Mouse (Mus musculus) adrenal gland, postnatal 36 days (tissue): ENCODE results near the gene Fam83e. TPM values are rescaled to one million over a fixed set of nuclear protein-coding genes. Genes with fewer than 3 reads are reported as not detected.

Experiments
- DNase-seq, 2 experiments: peaks; one replicate each; pipeline ENCODE4 v3.0.0; 2021; ENCODE audit warnings: mixed read lengths in 1 of 2
- total RNA-seq, 2 experiments: library from RNA; stranded (reverse); gene quantifications; 2 replicates each; pipeline ENCODE4 v1.2.3; 2021

The Fam83e gene
- total RNA-seq, 2 experiments from 2014 or later, result 0.36 to 0.46 TPM

DNA sequence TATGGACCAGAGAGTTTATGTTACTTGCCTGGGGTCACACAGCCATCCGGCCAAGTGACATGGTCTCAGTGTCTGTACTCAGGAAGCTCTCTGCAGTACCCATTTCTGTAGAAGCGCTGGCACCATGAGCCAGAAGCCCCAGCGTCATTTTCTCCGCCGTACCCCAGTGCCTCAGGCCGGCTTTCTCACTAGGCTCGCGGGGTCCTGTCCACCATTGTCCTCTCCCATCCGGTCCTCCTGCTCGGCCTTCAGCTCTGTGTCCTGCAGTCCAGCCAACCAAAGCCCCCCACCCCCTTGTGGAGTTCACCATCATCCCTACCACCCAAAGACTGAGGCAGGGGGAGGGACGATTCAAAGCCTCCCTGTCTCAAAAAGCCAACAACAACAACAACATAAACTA lies 19.4 kb upstream of the Fam83e start:
- DNase-seq, result no peak

DNA sequence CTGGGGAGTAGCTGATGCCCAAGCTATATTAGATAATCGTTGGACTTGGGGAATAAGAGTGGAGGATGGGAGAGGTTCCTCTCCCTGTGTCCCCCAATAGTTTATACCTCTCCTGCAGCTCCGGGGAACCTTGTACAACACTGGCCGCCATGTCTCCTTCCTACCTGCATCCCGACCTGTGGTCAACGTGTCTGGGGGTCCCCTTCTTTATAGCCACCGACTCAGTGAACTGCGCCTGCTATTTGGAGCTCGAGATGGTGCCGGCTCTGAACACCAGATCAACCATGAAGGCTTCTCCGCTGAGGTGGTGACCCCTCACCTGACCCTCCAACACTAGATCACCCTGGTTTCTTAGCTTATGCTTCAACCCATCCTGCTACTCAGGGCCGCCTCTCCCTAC lies 18.7 kb upstream of the Fam83e start:
- DNase-seq, result no peak

DNA sequence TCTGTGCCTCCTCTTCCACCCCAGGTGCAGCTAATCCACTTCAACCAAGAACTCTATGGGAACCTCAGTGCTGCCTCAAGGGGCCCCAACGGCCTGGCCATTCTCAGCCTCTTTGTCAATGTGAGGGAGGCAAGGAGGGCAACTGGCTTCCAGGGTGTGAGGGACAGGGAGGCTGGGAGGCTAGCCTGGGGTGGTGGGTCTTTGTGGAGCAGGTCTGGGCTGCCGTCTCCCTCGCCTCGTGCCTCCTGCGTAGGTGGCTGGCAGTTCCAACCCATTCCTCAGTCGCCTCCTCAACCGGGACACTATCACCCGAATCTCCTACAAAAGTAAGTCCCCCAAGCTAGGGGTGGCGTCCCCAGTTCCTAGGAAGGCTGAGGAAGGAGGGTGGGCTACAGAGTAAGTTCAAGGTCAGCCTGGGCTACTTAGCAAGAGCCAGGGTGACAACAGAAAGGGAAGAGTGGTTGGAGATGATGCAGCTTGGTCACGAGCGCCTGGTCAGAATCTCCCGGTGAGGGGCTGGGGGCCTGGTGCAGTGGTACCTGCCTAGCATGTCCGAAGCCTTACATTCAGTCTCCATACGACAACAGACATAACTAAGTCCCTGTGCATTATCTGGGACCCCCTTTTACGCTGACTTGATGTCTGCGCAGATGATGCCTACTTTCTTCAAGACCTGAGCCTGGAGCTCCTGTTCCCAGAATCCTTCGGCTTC lies 18.0 kb upstream of the Fam83e start:
- DNase-seq, result no peak

DNA sequence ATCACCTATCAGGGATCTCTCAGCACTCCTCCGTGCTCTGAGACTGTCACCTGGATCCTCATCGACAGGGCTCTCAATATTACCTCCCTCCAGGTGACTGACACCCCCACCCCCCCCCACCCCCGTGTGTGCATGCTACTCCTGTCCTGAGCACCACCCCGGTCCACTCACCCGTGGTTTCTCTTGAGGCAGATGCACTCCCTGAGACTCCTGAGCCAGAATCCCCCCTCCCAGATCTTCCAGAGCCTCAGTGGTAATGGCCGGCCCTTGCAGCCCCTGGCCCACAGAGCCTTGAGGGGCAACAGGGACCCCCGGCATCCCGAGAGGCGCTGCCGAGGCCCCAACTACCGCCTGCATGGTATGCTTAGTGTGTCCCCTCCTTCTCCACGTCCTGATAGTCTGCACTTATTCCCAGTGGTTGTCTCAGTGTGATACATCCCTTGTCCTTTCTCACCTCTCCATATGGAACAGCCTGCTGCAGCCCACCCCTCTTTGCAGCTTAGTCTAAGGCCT lies 17.4 kb upstream of the Fam83e start:
- DNase-seq, result no peak

DNA sequence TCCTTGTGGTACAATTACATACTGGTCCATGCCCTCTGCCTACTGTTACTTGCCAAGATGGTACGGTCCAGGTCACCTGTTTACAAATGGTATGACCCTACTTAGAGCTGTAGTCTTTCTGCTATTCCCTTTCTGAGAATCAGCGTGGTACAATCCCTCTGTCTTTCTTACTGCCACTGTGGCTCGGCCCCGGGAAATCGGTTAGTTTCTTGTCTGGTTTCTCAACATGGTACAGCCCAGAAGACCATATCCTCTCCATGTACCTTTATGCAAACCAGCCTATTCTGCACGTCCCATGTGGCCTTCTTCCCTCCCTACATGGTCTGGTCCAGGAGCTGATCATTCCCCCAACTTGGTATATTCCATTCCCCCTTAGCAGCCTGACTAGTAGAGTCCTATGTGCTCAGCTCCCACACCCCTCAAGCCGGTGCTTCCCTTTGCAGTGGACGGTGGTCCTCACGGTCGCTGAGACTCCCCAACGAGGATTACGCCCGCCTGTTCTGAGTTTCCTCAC lies 16.9 kb upstream of the Fam83e start:
- DNase-seq, result peak in 1 of 2 experiments; percentile 61

DNA sequence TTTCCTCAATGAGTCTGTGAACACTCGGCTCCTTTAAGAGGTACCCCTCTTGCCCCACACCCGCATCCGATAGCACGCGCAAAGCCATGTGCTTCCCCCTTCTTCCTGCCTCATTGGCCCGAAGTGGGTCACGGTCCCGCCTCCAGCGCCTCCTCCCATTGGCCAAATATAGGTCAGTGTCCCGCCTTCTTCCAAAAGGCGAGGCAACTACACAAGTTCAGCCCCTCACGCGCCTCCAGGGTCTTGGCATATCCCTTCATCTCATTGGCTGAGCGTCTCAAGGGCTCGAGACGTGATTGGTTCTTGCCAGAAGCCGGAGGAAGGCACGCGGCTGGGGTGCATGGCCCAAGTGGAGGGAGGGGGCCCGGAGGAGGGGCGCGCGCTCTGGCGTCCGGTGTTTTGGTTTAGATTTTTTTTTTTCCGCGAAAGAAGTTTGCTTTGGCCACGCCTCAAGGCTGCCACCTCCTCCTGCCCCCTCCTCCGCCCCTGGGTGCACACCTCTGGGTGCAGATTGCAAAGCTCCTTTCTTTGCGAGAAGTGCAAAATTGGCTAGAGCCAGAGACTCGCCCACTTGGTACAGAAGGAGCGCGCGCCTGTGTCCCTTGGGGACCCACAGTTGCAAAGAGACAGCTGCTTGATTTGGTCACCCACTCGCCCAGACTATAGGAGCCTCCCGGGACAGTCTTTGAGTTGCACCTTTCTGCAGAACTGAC lies 16.1 kb upstream of the Fam83e start, which contains the start of gene Dbp:
TSS of gene Dbp (plus strand) at position 359 of the 713 bp plus-strand sequence.
- DNase-seq, result peak; percentile 97 to 99

DNA sequence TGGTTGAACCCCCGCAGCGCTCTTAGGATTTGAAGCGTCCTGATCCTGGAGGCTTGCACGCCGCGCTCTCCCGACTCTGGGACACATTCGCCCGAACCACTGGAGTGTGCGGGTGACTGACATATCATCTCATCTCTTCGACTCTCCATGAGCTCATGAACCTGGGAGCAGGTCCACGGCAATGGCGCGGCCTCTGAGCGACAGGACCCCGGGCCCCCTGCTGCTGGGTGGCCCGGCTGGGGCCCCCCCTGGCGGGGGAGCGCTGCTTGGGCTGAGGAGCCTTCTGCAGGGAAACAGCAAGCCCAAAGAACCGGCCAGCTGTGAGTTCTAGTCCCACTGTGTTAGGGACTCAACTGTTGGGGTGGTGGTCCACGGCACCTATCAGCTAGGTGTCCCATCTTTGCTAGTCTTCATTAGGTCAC lies 15.6 kb upstream of the Fam83e start:
- peak in 1 of 2 experiments; percentile 57 for DNase-seq

DNA sequence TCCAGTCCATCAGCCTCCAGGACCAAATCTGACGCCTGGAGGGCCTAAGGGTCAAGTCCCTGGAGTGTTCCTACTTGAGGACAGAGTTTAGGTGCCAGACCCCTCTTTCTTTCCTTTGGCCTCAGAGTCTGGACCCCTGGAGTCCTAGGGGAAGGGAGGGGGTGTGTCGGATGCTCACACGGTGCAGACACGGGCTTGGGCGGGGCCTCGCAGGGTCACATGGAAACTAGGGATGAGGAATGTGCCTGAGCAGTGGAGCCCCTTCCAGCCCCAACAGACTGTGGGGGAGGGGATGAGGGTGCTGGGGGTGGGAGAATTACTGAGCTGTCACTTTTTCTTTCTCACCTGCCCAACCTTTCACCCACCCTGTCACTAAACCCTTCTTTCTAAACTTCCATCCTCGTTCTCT lies 15.1 kb upstream of the Fam83e start:
- DNase-seq, result peak; percentile 92 to 94

DNA sequence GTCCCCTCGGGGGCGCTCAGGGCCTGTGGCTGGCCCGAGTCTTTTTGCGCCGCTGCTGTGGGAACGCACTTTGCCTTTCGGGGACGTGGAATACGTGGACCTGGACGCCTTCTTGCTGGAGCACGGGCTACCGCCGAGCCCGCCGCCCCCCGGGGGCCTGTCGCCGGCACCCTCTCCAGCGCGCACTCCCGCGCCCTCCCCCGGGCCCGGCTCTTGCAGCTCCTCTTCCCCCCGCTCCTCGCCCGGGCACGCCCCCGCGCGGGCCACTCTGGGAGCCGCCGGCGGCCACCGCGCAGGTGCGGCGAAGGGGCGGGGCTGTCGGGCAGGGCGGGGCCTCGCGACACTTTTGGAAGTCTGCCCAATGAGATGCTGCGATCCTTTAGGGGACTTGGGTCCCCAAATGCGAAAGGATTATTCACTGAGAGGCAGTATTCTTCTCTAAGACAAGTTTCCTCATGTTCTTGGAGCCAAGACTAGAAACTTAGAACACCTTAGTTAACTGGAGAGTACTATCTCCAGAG lies 14.2 kb upstream of the Fam83e start:
- DNase-seq, result peak; percentile 93 to 96

DNA sequence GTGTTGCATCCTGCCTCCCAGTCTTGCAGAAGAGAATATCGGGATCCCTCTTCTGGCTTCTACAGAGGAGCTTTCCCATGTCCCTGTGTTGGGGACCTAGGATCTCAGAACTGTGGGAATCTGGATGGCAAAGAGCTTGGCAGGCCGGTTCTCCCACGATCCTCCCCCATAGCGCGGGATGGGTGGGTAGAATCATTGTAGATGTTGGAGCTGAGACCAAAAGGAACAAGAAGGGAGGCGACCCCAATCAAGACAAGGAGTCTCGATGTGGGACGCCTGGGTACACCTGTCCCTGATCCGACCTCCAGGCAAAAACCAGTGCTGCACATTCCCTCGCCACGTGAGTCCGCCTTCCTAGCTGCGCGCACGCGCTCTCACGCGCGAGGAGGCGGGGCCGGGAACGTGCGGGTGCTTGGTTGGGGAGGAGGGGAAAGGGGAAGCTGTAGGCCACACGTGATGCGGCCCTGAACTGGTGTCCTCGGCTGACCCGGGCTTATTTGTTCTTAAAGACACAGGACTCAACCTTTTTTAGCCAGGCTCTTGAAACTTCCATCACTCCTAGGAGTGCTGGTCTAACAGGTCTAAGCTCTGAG lies 13.5 kb upstream of the Fam83e start:
- peak; percentile 98 to 99 for DNase-seq

DNA sequence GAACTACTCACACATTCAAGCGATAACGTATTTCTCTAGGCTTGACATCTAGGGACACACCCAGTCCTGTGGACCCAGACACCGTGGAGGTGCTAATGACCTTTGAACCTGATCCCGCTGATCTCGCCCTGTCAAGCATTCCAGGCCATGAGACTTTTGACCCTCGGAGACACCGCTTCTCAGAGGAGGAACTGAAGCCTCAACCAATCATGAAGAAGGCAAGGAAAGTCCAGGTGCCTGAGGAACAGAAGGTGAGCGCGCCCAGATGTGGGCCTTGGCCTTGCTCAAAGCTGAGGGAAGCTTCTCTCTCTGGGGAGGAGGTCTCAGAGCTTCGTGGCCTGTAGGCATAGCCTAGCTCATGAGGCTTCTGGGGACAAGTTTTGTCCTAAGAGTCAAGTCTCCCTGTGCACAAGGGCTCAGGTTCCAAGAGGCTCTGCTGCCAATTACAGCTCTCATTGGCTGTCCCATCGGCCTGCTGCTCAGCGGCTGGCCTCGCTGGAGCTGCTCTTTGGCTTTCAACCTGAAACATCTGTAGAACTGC lies 12.7 kb upstream of the Fam83e start:
- peak in 1 of 2 experiments; percentile 44 for DNase-seq

DNA sequence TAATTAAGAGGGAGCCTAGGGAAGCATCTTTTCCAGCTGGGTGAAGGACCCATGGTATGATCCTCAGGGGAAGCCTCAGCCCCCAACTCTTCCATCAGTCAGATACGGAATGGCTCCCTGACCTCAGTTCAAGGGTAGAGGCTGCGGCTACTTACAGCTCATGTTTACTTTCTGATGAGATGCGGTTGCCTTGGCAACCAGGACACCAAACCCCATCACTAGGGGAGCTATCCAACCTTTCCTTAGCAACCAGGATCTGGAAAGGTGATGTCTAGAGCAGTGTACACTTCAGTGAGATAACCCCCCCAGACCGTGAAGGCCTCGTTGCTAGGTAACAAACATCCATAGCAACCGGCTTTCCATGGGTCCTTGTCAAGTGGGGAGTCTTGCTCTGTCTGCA lies 12.0 kb upstream of the Fam83e start:
- DNase-seq, result no peak

DNA sequence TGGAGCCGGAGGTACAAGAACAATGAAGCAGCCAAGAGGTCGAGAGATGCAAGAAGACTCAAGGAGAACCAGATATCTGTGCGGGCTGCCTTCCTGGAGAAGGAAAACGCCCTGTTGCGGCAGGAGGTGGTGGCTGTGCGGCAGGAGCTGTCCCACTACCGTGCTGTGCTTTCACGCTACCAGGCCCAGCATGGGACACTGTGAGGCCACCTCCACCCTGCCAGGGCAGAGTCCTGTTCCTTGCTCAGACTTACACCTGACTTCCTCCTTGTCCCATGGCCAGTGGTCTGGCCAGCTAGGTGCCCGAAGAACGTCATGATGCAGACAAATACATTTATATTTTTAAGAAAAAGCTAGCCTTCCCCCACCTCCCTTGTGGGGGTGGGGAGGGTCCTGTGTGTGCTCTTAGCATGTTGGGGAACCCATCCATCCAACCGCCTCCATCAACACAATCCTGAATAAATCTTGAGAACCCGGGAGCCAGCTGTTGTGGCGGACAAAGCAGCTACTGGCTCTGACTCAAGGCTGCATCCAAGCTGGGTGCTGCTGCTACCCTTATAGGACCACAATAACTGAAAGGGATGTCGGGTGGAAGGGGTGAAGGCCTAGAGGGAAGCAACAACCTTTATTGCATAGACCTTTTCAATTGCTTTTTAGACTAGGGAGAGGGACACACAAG lies 11.2 kb upstream of the Fam83e start:
- no peak for DNase-seq

DNA sequence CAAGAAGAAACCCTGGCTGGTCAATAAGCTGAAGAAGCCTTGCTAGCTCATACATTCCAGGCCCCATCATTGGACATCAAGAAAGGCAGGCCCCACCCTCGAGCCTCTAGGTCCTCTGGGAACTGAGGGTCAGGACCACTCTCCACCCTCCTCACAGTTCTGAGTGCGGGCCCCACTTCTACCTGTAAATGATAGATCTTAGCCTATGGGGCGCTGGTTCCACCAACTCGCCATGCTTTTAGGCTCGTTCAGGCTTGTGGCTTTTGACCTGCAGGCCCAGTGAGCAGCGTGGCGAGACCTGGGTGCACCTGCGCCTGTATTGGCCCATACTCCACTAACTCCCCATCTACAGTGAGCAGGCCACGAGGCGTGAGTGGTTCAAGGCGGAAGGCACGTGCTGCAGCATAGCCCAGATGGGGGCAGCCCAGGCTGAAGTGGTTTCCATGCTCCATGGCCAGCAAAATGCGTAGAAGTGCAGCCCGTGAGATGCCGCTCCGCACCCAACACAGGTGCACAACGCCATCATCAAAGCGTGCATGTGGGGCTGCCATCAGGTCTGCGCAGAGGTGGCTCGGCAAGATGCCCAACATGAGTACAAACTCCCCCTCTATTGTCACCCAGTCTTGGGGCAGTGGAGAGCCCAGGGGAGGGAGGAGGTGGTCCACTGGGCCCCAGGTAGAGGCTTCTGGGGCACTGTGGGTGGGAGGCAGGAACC lies 10.4 kb upstream of the Fam83e start:
- DNase-seq, result peak; percentile 50 to 56

DNA sequence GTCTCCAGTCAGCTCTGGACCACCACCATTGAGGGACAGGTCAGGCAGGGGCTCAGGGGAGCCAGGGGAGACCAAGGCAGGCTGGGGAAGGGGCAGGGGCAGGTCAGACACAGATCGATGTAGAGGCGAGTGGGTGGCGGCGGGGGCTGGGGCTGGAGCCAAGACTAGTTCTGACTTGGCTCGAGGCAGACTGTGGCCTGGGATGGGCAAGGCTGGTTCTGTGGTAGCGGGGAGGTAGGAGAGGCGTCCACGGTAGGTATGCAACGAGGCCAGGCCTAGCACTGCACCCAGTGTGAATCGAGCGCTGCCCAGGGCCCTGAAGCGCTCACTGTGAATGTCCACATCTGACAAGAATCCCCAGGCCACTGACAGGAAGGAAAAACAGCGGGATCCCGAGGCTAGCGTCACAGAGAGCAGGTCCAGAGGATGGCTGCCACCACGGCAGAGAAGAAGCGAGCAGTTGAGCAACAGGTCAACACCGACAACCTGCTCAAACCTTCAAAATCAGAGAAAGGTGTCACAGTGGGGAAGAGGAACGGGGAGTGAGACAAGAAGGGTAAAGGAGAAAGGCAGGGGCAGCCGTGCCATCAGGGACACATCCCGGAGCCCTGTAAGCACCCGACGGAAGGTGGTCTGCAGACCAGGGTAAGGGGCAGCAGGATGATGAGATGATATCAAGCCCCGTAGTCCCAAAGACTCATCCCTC lies 9.5 kb upstream of the Fam83e start:
- DNase-seq, result no peak

DNA sequence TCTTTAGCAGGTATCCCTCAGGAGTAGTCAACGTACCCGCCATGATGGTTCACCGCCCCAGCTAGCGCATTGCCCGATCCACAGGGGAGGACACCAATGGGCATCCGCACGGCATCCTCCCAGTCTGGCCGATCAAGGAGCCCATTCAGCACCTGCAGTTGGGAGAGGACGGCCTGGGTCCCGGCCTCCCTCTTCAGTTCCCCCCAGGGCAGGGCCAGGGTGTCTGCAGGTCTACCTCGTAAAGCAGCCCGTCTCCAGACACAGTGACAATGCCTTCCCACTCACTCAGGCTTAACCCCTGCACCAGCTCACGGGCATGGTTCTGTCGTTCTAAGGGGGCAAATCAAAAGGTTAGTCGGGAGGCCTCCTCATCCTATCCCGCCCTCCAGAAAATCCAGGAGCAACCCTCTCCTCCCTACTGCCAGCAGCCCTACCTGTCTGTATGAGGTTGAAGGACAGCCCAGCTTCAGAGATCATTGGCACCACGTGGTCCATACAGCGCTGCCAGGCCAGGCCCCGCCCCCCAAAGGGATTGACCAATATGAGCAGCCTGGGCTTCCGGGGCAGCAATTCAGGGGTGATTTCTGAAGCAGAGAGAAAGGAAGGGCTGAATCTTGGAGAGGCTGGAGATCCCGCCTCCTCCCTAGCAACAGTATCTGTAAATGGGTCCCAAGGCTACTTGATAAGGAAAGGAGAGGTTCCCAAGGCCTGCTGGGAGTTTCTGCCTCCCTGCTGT lies 8.8 kb upstream of the Fam83e start:
- peak; percentile 87 to 89 for DNase-seq

DNA sequence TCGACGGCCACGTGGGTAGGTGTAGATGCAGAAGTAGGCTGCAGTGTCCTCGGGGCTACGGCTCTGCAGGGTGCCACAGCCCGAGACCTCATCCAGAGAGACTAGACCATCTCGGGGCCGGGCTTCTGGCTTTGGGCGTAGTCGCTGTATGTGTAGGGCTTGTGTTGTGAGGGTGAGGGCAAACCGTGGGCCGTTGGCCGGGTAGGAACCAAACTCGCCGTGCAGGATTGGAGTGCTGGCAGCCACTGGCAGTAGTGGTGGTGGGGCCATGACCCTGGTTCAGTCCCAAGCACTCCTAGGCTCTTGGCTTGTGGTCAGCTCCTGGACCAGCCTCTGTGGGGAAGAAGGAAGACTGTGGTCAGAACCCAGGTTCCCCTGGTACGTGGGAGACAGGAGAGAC lies 7.6 kb upstream of the Fam83e start:
- DNase-seq, result no peak

DNA sequence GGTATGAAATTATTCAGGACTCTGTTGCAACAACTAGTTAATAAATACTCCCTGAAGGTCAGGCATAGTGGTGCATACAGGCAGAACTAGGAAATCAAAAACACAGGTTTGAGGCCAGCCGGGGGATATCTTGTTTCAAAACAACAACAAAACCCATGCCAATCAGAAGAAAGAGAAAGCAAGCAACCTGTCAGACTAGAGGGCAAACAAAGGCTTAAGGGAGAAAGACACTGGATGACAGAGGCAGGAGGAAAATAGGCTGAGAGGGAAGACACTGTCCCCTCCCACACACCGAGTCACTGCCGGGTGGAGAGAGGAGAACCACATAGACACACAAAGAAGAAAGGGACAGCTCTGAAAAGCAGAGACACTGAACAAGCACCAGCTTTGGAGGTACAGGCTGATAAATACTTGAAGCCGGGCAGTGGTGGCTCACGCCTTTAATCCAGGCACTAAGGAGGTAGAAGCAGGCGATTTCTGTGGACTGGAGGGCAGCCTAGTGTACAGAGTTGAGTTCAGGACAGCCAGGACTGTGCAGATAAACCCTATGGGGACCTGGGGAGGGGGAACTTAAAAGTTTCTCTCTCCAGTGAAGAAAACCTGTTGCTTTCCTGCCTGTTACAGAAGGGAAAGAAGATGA lies 7.0 kb upstream of the Fam83e start:
- DNase-seq, result no peak

DNA sequence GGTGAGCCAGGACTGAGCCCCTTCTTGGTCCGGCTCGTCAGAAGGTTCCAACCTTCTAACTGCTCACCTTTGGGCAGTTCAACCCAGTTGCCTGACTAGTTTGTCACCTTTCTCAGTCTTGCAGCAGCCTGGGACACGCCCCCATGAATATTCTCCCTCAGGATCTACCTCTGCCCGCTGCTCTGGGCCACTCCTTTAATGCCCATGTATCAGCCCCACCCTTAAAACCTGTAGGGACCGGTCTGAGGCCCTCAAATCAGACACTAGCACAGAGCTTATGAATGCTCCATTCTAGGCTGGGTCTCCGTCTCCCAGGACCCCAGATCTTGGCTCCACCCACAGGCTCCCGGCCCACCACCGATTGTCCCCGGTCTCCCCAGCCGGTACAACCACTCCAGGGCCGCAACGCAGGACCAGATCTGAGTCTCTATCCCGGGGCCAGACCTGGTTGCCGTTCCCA lies 6.4 kb upstream of the Fam83e start:
- no peak for DNase-seq
